Mouse (Mus musculus) thymus, postnatal 10 days (tissue): ENCODE data around the gene Arhgef3.

Experiments
- DNase-seq, 2 experiments: peaks; one replicate each; pipeline ENCODE4 v3.0.0; 2021; ENCODE audit warnings: low spot score in 2 of 2

Arhgef3 gene

DNA sequence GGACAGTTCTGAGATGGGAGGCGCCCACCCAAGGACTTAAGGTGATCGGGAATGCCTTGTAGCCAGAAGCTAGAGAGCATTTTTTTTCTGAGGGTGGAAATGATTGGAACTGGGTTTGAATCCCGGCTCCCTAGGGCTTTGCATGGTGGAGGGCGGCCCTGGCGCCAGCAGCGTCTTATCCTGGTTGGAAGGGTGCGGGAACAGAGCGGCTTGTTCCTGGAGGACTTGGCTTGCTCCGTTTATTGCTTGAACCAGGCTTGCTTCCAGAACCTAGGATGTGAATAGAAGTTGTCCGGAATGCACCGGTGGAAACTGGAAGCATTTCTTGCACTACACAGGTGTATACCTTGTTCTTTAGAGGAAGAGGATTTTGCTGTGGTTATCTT lies 569 bp downstream of the Arhgef3 start:
- no peak for DNase-seq

DNA sequence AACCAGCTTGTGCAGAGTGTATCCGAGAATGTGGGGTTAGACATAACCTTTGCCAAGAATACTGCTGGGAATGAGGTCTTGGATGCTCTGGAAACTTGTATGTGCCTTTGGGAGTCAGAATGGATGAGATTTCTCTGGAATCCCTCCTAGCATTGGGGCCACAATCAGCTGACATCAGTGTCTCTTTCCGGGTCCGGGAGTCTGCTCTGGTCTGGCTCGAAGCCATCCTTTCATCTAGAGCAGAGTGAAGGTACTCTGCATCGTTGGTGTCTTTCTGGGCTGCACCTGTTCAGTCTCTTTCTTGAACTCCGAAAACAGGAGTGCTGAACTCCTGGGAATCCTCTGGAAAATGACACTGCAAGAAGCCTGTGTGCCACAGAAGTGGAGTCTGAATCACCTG lies 1.3 kb downstream of the Arhgef3 start:
- no peak for DNase-seq

DNA sequence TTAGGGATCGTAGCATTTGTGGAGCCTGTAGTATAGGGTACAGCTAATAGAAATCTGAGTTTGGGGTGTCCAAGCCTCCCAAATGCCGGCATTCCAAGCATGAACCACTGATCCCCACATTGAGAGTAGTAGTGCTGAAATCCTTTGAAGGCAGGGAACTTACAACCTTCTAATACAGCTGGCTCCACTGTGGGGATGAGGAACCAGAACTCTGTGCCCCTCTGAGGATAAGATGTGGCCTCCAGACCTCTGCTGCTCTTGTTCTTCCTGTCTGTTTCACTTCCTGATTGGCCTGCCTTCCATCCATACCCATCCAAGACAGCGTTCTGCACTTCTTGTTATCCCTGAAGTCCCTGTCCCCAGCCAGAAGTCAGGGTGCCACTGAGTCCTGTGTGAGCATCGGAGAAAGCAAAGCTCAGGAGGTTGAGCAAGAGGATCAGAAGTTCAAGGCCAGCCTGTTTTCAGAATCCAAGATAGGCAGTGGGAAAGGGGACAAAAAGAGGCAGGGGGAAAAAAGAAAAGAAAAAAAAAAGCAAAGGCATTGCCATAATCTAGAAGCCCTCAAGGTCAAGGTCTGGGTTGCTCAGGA lies 2.0 kb downstream of the Arhgef3 start:
- no peak for DNase-seq

DNA sequence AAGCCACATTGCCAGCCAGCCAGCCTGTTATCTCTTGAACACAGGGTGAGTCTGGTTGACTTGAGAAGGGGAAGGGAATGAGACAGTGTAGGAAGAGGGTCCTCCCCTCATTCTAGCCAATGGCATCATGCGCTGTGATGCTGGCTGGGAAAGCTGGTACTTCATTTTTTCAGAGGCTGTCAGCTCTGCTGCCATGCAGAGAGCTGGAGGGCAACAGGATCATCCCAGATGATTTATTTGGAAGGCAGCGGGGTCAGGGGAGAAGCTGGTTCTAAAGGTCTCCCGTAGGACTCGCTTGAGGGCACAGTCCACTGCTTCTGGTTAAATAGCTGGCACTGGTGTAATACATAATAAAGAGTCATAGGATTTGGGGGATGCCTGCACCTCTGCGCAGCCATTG lies 3.8 kb downstream of the Arhgef3 start:
- no peak for DNase-seq

DNA sequence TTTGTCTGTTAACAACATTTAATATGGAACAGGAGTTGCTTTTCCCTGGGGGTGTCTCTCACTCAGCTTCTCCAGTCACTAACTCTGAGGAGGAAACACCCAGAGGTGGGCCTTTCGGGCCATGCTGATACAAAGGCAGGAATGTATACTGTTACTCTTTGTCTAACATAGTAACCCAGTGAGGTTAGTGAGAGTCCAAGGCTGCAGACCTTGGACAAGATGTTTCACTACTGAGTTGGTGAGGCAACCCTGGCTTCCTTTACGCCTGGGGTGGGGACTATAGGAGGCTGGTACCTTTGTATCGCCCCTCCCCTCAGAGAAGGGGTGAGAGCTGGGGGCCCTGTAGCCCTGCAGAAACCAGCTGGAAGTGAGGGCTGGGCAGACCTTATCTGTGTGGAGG lies 7.9 kb downstream of the Arhgef3 start:
- no peak for DNase-seq

DNA sequence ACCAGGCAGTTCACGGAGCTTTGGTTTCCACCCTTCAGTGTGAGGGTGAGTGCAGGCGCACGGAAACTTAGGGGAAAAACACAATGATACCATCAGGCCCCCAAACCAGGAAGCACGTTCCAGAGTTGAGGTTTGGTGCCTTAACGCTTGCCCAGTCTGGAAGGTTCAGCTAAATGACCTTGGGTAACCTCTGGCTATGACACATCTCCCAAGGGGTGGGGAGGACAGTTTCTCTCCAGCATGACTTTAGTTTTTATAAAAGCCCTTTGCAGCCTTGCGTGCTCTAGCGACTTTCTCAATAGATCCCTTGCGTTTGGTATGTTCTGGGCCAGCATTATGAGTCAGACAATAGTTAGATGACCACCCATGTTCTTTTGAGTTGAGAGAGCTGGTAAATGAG lies 8.8 kb downstream of the Arhgef3 start:
- no peak for DNase-seq

DNA sequence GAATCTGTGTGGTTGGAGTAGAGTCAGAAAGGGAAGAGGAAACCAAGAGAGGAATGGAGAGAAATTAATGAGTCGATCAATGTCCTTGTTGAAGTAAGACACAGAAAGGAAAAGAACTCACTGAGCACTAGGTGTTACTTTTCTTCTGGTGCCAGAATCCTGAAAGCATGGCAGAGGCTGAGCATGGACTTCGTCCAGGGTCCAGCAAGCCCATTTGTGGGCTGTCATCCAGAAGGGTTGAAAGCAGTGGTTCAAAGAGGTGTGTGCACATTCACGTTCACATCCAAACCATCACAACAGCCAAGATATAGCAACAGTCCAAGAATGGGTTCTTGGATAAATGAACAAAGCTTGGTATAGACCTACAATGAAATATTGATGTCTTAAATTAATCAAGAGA lies 15.3 kb downstream of the Arhgef3 start:
- DNase-seq = no peak

DNA sequence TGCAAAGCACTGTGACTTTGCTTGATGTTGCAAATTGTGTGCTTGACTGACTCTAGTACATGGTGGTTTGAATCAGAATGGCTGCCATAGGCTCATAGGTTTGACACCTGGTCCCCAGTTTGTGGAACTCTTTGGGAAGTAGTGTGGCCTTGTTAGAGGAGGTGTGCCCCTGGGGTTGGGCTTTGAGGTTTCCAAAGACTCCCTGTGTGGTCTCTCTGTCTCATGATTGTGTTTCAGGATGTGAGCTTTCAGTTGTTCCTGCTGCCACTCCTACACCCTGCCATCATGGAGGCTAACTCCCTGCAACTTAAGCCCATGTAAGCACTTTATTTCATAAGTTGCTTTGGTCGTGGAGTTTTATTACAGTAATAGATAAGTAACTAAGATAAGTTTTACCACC lies 16.0 kb downstream of the Arhgef3 start:
- DNase-seq = no peak

DNA sequence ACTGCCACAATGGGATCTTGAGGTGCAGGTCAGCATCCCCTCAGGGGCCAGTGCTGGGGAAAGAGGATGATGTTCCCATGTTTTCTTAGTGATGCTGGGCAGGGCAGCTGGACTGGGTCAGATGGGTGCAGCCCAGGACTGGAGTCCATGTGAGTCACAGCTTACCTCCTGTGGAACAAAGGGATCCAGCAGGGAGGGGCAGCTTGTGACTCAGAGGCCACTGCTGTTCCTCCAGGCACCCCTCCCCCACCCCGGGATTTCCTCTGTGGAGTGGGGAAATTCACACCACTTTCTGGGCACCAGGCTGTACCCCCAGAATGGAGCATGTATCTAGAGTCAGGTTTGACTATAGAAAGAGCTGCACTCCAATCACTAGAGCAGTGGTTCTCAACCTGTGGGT lies 16.8 kb downstream of the Arhgef3 start:
- no peak for DNase-seq

DNA sequence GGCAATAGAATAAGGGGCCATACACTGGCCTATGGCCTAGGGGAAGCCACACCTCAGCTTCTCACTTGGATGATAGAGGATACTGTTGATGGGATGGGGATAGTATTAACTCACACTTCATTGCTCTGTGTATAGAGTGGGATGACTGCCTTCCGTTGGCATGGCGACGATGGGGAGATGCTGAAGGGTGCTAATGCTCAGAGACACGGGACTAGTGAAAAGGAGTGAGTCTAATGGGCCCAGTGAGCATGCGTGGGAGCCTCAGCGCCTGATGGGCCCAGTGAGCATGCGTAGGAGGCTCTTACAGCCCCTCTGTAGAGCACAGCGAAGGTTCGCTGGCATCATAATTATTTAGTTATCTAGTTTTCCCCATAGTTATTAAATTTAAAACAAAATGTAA lies 24.2 kb downstream of the Arhgef3 start:
- DNase-seq = no peak

DNA sequence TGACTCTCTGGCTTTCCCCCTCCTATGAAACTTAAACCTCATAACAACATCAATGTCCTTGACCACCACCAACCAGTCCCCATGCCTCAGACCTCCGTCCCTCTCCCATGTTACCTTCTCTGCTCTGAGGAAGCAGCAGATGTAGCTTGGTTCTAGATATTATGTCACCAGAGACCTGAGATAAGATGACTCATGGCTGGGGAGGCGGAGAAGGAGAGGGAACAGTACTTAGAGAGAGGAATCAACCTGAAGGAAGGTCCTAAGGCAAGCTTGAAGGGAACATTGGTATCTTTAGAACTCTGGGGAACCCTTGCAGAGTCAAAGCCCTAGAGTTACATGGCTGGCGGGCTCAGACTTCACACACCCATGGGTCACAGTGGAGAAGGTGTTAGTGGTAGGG lies 25.3 kb downstream of the Arhgef3 start:
- no peak for DNase-seq

DNA sequence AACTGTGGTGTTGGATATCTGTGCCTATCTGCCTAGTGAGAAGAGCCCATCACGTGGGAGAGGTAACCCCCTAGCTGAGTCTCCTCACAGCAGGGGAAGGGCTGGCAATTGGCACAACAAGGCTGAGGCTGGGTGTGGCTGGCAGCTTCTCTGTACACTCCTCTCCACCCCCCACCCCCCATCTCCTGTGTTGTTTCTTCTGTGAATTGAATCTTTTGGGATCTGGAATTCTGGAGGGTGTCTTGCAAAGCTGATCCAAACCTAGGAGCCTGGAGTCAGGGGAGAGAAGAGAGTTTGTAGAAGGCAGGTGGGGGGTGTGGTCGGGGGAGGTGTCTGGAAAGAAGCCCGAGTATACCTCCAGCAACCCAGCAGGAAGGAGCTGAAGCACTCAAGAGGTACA lies 26.8 kb downstream of the Arhgef3 start:
- no peak for DNase-seq

DNA sequence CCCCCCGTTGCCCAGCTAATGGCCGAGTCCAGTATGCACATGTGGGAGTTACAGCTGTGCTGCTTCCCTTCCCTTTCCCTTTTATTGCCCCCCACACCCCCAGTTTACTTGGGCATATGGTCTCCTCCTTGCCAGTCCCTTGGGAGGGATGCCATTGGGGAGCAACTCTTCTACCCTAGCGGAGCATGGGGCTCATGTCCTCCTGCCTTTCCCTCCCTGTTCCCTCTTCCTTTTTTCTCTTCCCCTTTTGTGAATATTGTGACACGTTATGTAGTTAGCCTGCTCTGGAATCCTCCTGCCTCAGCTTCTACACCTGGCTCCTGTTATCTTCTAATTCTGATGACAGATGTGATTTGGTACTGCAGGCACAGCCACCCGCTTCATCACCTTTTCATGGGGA lies 28.0 kb downstream of the Arhgef3 start:
- no peak for DNase-seq

DNA sequence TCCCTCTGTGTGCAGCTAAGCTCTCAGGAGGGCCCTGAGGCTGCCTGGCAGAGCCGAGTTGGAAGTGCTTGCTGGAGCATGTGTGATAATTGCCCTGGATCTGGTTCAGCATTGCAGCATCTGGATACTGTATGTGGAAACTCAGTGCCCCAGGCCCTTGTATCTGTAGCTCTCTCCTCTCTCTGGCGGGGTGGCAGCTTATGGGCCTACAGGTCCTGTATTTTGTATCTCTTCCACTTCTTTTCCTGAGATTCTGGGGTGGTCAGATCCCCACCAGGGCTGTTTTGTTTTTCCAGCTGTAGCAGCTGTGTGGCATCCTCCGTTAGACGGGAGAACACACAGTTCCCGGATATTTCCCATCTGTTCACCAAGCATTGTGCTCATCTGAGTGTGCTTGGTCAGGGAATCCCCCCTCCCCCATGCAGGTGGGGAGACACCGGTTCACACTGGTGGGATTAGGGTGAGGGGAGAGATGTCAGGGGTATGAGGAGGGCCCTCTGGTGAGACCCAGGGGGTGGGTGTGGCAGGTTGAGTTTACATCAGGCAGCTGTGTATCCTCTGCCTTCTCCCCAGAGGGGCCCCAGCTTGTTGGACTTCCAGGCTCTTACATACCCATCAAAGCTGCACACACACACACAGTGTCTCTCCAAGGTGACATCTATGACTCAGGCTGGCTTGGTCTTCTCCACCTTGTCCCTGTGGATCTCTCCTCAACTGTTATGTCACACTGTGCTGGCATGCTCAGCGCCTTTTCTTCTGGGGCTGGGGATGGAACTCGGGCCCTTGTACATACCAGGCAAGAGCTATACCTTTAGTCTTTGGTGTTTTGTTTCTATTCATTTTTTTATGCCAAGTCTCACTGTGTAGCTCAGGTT lies 30.7 kb downstream of the Arhgef3 start:
- DNase-seq = no peak

DNA sequence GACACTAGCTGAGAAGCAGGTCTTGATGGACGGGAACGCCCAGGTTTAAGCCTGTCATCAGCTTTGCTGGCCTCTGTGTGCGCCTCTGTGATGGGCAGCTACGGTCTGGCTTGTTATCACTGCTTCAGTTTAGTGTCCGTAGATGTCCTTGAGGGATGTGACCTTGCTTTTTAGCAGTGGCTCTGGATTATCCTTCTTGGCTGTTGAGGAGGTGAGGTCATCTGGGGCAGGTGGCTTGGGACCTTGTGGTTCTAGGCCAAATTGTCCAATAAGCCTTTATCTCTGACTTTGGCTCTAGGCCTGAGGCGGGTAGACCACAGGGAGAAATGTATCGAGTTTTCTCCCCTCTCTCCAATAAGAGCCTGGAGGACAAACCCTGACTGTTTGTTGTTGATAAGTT lies 33.0 kb downstream of the Arhgef3 start:
- no peak for DNase-seq

DNA sequence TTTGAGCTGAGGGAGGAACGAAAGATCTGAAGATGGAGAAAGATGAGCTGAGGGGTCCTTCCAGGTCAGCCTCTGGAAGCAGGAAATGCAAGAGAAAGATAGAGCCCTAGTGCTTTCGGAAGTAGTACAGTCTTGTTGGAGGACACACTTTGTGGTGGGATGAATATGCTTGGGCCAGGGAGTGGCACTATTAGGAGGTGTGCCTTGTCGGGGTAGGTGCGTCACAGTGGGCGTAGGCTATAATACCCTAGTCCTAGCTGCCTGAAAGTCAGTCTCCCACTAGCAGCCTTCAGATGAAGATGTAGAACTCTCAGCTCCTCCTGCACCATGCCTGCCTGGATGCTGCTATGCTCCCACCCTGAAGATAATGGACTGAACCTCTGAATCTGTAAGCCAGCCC lies 34.7 kb downstream of the Arhgef3 start:
- no peak for DNase-seq

DNA sequence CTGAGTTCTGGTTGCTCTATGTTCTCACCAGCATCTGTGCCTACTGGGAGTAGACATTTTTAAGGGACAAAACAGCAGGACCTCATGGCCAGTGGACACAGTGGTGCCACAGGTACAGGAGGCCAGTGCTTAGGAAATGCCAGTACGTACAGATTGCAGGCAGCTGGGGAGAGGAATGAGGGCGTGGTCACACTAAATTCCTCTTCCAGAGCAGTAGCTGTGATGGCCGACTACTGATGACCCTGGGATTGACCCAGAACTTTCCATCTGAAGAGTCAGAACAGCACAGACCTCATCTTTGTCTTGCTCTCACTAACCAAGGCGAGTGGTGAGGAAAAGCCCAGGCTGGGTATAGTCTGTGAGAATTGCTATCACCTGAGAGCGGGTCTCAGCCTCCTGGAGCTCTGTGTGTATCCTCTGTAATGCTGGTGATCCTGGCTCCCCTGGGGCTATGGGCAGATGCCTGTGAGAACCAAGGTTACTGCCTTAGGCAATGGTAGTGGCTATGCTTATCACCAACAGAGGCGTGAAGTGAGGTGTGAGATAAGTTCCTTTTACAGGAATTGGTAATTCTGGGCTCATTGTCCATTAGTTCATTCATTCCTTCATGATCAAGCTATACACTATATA lies 35.4 kb downstream of the Arhgef3 start:
- no peak for DNase-seq

DNA sequence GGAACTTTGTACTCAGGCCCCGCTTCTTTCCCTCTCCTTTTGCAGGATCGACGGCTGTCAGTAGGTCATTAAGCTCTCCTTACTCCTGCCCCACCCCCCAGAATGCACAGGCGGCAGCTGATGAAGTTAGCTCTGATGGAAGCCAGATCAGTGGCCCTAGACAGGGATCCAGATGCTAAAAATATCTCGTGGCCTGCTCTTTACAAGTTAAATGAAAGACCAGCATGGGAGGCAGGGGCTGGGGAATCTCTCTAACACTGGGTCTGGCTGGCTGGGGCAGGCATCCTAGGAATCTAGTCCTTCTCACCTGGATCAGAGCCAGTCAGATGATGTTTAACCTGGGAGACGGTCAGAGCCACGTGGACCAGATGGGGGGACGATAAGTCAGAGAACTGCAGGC lies 36.7 kb downstream of the Arhgef3 start:
- DNase-seq = no peak

DNA sequence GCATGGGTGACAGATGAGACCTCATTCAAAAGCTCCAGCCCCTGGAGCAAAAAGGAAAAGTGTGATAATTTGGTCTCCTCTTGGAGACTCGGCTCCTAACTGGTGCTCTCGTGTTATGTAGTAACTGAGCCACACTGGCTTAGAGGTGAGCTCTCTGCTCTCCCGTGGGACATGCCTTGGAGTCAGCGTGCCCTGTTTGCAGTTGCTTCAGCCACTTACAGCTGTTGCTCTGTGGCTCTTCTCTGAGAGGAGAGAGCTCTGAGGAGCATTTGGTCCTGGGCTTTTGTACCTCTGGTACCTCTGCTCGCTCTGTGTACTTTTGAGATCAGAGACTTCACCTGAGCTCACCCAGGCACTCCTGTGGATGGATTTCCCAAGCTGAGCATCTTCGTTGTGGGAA lies 40.4 kb downstream of the Arhgef3 start:
- DNase-seq = no peak

DNA sequence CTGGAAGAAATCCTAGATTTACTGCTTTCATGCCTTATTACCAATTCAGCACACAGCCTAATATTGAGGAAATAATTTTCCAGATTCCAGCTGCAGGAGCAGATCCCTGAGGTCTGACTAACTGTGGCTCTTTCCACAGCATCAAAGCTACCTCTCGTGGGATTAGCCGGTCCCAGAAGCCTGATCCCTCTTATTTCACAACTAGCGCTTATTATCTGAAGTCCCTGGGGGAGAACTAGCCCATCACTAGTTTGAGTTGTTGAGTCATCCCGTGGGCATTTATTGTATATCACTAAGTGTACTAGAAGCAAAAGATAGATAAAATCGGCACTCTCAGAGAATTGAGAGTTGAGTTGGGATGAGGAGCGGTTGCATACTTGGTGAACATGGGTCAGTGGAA lies 41.3 kb downstream of the Arhgef3 start:
- no peak for DNase-seq

DNA sequence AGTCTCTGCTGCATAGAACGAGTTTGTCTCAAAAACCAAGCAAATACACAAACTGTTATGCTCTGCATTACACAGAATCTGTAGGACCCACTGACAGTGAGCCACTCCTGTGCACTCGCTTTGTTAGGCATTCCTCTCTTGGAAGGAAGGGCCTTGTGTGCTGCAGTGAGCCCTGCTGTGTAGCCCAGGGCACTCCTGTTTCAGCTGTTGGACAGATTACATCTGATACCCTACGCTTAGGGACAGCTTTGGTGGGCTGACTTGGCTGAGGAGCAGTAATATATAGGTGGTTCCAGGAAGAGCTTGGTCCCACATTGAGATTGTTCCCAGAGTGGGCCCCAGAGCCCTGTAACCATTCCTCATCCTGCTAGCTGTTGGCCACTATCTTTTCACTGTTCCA lies 43.4 kb downstream of the Arhgef3 start:
- DNase-seq = no peak

DNA sequence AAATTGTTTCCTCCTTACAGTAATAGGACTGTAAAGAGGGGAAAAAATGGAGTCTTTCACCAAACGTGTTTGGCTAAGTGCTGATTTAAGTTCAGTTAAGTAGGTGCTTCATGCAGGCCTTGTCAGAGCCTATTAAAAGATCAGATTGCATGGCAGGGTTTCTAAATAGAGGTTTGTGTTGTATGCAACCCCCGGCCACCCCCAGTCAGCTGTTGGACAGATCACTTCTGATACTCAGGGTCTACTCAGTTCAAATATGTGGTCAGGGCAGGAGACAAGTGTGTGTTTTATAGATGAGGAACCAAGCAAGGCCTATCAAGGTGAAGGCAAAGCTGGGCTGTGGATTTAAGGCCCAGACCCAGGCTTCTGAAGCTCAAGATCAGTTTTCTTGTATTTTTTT lies 44.1 kb downstream of the Arhgef3 start:
- DNase-seq = no peak

DNA sequence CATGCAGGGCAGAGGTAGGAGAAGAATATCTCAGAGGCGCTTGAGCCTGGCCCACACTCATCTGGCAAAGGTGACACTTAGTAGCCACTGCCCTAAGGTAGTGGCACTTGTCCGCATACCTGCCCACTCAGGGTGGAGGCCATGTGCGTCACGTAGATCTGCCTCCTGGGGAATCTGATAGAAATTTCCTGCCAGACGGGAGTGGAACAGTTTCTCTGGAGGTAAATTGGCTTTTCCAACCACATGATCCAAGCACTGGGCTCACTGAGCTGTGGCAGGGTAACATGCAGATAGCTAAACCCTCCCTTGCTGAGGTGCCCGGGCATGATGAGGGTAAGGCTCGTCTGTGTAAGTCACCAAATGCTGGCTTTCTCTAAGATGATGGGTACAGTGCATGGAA lies 46.1 kb downstream of the Arhgef3 start:
- no peak for DNase-seq
